Mouse (Mus musculus) thymus, adult 2 months (tissue): ENCODE measurements around the gene Ptch1. TPM values are rescaled to one million over a fixed set of nuclear protein-coding genes. Genes with fewer than 3 reads are reported as not detected.

ENCODE experiments used
- DNase-seq: peaks from one replicate; pipeline ENCODE4 v3.0.0; 2021
- H3K27ac ChIP-seq: fragments of 200-500 bp; 2 replicates; pipeline ENCODE4 v1.5.1; 2012; ENCODE audit warnings: low read length, control low read depth; ENCODE audit not compliant: control insufficient read depth, insufficient read depth
- H3K27me3 ChIP-seq: fragments of 200-500 bp; 2 replicates; pipeline ENCODE4 v1.6.1; 2012; ENCODE audit warnings: mild to moderate bottlenecking, low read length, moderate library complexity, mixed read lengths; ENCODE audit not compliant: control insufficient read depth, insufficient read depth
- H3K36me3 ChIP-seq: fragments of 200-500 bp; 2 replicates; pipeline ENCODE4 v1.6.1; 2012; ENCODE audit warnings: mild to moderate bottlenecking, low read length, moderate library complexity; ENCODE audit not compliant: control insufficient read depth, insufficient read depth
- H3K4me1 ChIP-seq: fragments of 200-500 bp; replicated peaks from 2 replicates; pipeline ENCODE4 v1.6.1; 2012; ENCODE audit warnings: low read length; ENCODE audit not compliant: control insufficient read depth, insufficient read depth
- H3K4me3 ChIP-seq: fragments of 200-500 bp; 2 replicates; pipeline ENCODE4 v1.5.1; 2012; ENCODE audit warnings: mild to moderate bottlenecking, low read length, control low read depth, moderate library complexity; ENCODE audit not compliant: control insufficient read depth, insufficient read depth
- CTCF ChIP-seq: fragments of 200-500 bp; IDR thresholded peaks from 2 replicates; pipeline ENCODE4 v1.5.1; 2012; ENCODE audit warnings: mild to moderate bottlenecking, control low read depth, low read length, moderate library complexity, borderline replicate concordance; ENCODE audit not compliant: control insufficient read depth, poor library complexity, insufficient read depth; ENCODE audit errors: extremely low read depth
- POLR2A ChIP-seq: fragments of 200-500 bp; IDR thresholded peaks from 2 replicates; pipeline ENCODE4 v1.6.1; 2012; ENCODE audit warnings: mild to moderate bottlenecking, low read length, control low read depth, moderate library complexity; ENCODE audit not compliant: control insufficient read depth, poor library complexity, insufficient read depth; ENCODE audit errors: extremely low read depth
- WGBS: fragments of 180-500 bp; shearing (Covaris S2); methylation state at CpG from one replicate; pipeline ENCODE4 v1.1.7; 2018; 5-methylcytosine and 5-hydroxymethylcytosine counted together
- polyA plus RNA-seq: library from polyadenylated mRNA; depleted of rRNA; stranded (reverse); fragments of >200 nt; gene quantifications from 2 replicates; pipeline ENCODE4 v1.2.3, GENCODE M21; 2012

Ptch1 gene
- polyA plus RNA-seq, 1 experiment = 27.2 TPM

DNA sequence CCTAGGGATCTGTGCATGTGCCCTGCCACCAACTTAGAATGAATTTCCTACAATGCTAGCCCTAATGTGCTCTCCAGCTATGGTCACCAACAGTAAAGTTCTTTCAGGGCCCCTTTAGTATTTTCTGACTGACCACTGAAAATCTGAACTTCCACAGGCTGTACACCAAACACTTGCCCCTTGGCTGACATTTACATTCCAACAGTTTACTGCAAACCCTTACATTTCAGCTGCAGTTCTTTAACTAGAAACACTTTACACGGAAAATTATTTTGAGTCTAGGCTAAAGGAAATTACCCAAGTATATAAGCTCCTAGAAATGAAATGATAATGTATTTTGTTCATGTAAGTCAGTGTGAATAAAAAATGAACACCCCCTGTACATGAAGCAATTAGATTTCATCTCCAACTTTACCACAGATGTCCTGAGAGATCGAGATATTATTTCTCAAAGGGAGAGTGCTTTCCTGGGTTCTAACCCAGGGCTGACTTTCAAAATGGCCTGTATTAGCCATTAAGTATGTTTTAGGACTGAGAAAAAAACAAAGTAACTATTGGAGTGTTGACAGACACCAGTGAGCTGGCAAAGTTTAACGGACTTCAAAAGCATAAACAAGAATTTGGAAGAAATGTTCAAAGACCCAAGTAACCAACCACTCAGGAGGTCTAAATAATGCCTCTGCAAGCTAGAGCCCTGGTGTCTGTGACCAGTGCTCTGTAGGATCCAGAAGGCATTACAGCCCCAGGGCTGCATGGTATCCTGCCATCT is 43.6 kb downstream of the Ptch1 start:
- no peak for DNase-seq
- 59% methylated on average over 3 of the region's 3 CpGs for WGBS
- Histone ChIP-seq H3K4me3 (no peak overlapping the region), H3K4me1 (peaks cover 36% of the 10 kb centered on the region), H3K27me3 (no peaks in the 10 kb centered on the region), H3K27ac (peak overlapping the region; percentile 6; the same call in 1 of the 2 replicates), H3K36me3 (peaks cover 41% of the 10 kb centered on the region)
- TF ChIP-seq CTCF = no peak
- no peak for TF ChIP-seq POLR2A

DNA sequence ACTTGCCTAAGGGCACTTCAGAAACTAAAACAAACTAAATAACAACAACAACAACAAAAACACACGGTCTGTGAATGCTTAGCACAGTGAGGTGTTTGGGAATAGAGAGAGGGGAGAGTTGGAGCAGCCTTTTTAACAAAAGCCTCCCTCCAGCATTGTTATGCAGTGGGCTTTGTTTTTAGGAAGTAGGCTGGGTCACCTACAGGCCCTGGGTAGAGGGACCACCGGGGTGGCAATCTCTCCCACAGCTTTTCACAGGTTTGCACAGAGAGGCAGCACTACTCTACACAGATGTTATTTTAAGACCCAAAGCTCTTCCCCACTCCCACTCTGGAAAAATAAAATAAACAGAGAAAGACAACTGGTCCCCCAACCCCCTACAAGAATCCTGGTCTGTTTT is 44.5 kb downstream of the Ptch1 start:
- no peak for DNase-seq
- TF ChIP-seq POLR2A (no peak), CTCF (no peak)

DNA sequence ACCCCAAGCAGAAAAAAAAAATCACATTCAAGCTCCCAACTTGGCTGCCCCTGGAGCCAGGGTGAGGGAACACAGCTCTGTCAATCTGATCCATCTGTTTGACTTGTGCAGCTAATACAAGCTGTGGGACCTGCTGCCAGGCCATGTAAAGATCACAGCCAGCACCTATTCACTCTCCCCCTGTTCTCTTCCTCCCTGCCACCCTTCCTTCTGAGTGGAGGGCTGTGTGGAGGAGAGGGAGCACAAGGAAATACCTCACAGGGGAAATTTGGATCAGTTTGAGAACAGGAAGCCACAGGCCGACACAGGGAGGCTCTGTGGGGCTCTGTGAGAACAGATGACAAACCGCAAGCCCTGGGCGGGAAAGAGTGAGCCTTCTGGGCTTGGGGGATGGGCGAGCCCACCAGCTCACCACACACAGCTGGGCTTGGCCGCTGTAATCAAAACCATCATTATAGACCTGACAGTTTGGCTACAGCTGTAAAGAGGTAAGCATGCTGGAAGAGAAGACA is 45.2 kb downstream of the Ptch1 start:
- 0% methylated on average over 5 of the region's 5 CpGs for WGBS
- peak overlapping the region; percentile 92 for H3K27ac ChIP-seq
- no peaks in the 10 kb centered on the region for H3K27me3 ChIP-seq
- DNase-seq = peak; percentile 90
- H3K4me3 ChIP-seq = peak overlapping the region; percentile 7; the same call in 1 of the 2 replicates
- TF ChIP-seq CTCF (0 out of 2 replicates have a peak, but pooled peaks have one; percentile 35), POLR2A (no peak; the same call in 1 of the 2 replicates)
- H3K36me3 ChIP-seq = peaks cover 41% of the 10 kb centered on the region
- H3K4me1 ChIP-seq = peaks cover 36% of the 10 kb centered on the region

More for the DNA sequence above, 44.5 kb downstream of the Ptch1 start:
- no peaks in the 10 kb centered on the region for H3K27me3 ChIP-seq
- peak overlapping the region; percentile 92 for H3K27ac ChIP-seq
- H3K4me1 ChIP-seq = peaks cover 36% of the 10 kb centered on the region
- 5% methylated on average over 2 of the region's 2 CpGs for WGBS
- no peak overlapping the region for H3K4me3 ChIP-seq
- peaks cover 43% of the 10 kb centered on the region for H3K36me3 ChIP-seq

DNA sequence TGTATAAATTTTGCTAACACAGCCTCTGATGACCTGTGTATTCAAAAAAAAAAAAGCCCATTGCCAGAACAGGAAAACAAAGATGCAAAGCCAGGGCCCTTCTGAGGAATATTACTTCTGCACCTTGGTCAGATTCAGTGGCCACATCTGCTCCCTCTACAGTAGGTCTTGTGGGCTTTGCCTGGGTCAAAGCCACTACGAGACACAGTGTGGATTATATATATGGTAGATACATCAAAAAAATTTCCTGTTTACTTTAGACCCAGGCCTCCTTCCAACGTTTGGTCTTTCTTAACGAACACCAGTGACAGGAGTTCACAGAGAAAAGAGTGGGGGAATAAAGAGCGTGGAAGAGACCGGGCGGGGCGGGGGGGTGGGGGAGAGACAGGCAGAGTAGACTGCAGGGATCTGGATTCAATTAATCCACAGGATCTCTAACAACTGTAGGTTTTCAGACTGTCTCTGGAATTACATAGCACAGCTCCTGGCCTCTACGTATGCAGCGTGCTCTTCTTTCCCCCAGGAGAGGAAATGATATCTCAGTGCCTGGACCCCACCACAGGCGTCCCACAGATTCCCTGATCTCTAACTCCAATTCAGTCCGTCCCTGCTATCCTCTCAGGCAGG is 47.7 kb downstream of the Ptch1 start:
- WGBS = 84% methylated on average over 11 of the region's 11 CpGs
- Histone ChIP-seq H3K36me3 (peaks cover 36% of the 10 kb centered on the region), H3K27ac (no peak overlapping the region)

DNA sequence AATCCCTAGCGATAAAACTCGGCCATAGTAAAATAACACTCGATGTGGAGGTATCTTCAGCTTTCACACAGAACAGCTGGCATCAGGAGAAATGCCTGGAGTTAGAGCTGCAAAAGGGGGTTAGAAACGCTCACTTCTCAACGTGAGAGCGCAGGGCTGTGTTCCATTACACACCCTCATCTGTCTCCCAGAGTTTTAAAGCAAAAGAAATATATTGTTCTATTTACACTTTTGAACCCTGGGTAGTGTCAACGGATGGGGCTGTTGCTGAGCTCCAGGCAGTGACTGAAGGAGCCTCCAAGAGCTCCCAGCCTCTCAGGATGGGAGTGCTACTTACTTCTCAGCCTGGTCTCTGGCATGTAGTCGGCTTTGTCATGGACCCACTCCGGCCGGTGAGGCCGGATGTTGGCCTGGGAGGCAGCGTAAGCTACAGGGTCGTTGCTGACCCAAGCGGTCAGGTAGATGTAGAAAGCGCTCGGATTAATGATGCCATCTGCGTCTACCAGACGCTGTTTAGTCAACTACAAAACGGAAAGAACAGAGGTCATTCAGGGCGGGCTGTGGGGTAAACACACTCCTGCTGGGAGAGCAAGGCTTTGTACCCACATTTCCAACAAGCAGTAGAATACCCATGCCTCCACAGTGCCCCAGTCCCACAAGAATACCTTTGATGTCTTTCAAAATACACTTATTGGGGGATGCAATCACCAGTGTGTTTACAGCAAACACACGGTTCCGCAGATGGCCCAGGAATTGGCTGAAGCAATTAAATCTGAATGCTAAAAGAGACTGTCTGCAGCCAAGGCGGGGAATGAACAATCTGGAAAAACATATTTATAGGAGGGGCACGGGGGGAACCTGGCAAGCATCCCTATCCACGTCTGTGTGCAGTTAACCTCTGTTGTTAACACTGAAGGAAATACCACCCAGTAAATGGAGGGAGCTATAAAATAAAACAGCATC is 48.5 kb downstream of the Ptch1 start:
- TF ChIP-seq POLR2A = no peak
- no peak for TF ChIP-seq CTCF
- WGBS = 96% methylated on average over 25 of the region's 25 CpGs
- Histone ChIP-seq H3K27ac (no peak overlapping the region), H3K27me3 (no peaks in the 10 kb centered on the region), H3K4me1 (peaks cover 31% of the 10 kb centered on the region), H3K36me3 (peaks cover 42% of the 10 kb centered on the region), H3K4me3 (no peak overlapping the region)
- no peak for DNase-seq

More for the DNA sequence above, 47.7 kb downstream of the Ptch1 start:
- DNase-seq = no peak
- Histone ChIP-seq H3K4me1 (peaks cover 36% of the 10 kb centered on the region), H3K27me3 (no peaks in the 10 kb centered on the region), H3K4me3 (no peak overlapping the region)
- no peak for TF ChIP-seq POLR2A
- TF ChIP-seq CTCF = no peak
